Mouse (Mus musculus): ENCODE data around the gene Isy1.

GRCm38 (mm10) chr6:87807735-87808440 is 30.7 kb downstream of the Isy1 start:
- TF ChIP-seq CTCF (IDR thresholded peaks at IDR 0.05): no peak
- TF ChIP-seq EP300 (IDR thresholded peaks at IDR 0.05): no peak
